Mouse (Mus musculus) heart, embryonic 16.5 days (tissue): ENCODE measurements around the gene Fam170b. TPM values are rescaled to one million over a fixed set of nuclear protein-coding genes. Genes with fewer than 3 reads are reported as not detected.

Source experiments
- ATAC-seq: fragments of 200-750 bp; cut with Nextera tagmentation; replicated peaks from 2 replicates; pipeline ENCODE4 v1.8.0; 2017; ENCODE audit warnings: moderate number of reproducible peaks; ENCODE audit not compliant: insufficient read depth, low FRiP score; ENCODE audit errors: extremely low read depth
- H3K27ac ChIP-seq: fragments of 300-500 bp; sonication (generic); 2 replicates; pipeline ENCODE4 v1.5.1; 2014; ENCODE audit warnings: mild to moderate bottlenecking, low read length, control low read depth, moderate library complexity
- H3K27me3 ChIP-seq: fragments of 300-500 bp; sonication (generic); 2 replicates; pipeline ENCODE4 v1.6.1; 2014; ENCODE audit warnings: low read length, mixed read lengths; ENCODE audit not compliant: control insufficient read depth, insufficient read depth
- H3K36me3 ChIP-seq: fragments of 300-500 bp; sonication (generic); 2 replicates; pipeline ENCODE4 v1.6.1; 2014; ENCODE audit not compliant: control insufficient read depth, insufficient read depth
- H3K4me1 ChIP-seq: fragments of 300-500 bp; sonication (generic); 2 replicates; pipeline ENCODE4 v1.6.1; 2014; ENCODE audit warnings: low read length, mixed read lengths; ENCODE audit not compliant: control insufficient read depth, insufficient read depth
- H3K4me2 ChIP-seq: fragments of 300-500 bp; sonication (generic); 2 replicates; pipeline ENCODE4 v1.6.1; 2014; ENCODE audit warnings: low read depth, mild to moderate bottlenecking, control low read depth, low read length
- H3K4me3 ChIP-seq: fragments of 300-500 bp; sonication (generic); 2 replicates; pipeline ENCODE4 v1.5.1; 2014; ENCODE audit warnings: mild to moderate bottlenecking, control low read depth, low read length
- H3K9ac ChIP-seq: fragments of 300-500 bp; sonication (generic); 2 replicates; pipeline ENCODE4 v1.6.1; 2014; ENCODE audit warnings: low read length, control low read depth
- H3K9me3 ChIP-seq: fragments of 300-500 bp; sonication (generic); replicated peaks from 2 replicates; pipeline ENCODE4 v1.6.1; 2016; ENCODE audit warnings: low read length; ENCODE audit not compliant: control insufficient read depth
- WGBS: fragments of 180-500 bp; shearing (Covaris S2); extraction: QIAGEN DNeasy Blood & Tissue Kit; methylation state at CpG from one replicate; pipeline ENCODE4 v1.1.7; 2014; 5-methylcytosine and 5-hydroxymethylcytosine counted together
- polyA plus RNA-seq: library from polyadenylated mRNA; unstranded; fragments of >200 nt; fragmentation: Nextera tagmentation; extraction: Ambion mirVana; gene quantifications from 2 replicates; pipeline ENCODE4 v1.2.1, GENCODE M21; 2015

The Fam170b gene
- polyA plus RNA-seq, result not detected in 2 replicates

GRCm38 (mm10) chr14:32833847-32834246 is at the start of gene Fam170b:
Gene Fam170b (plus strand): TSS chr14:32833962.
- WGBS, result 72% methylated on average over 8 of the region's 8 CpGs
- peaks cover 4% of the 10 kb centered on the region; the same call in 1 of the 2 replicates for H3K9me3 ChIP-seq
- H3K9ac ChIP-seq, result no peak within 1 kb of the TSS
- H3K27me3 ChIP-seq, result no peaks in the 10 kb centered on the region; the same call in 1 of the 2 replicates
- H3K36me3 ChIP-seq, result no peaks in the 10 kb centered on the region
- no peak within 1 kb of the TSS for H3K27ac ChIP-seq
- ATAC-seq, result no peak
- no peaks in the 10 kb centered on the region for H3K4me1 ChIP-seq
- no peak within 1 kb of the TSS for H3K4me2 ChIP-seq
- H3K4me3 ChIP-seq, result no peak within 1 kb of the TSS

- ATAC-seq, result no peak
- Histone ChIP-seq H3K27ac (no peak overlapping the region), H3K4me2 (no peak overlapping the region), H3K9me3 (no peaks in the 10 kb centered on the region), H3K9ac (no peak overlapping the region), H3K27me3 (no peaks in the 10 kb centered on the region), H3K4me1 (peaks cover 12% of the 10 kb centered on the region), H3K36me3 (no peaks in the 10 kb centered on the region), H3K4me3 (no peak overlapping the region)
- 39% methylated on average over 12 of the region's 12 CpGs for WGBS
Observed at GRCm38 (mm10) chr14:32784130-32784747, 49.5 kb upstream of the Fam170b start.

- Histone ChIP-seq H3K36me3 (no peaks in the 10 kb centered on the region), H3K9me3 (no peaks in the 10 kb centered on the region), H3K27ac (no peak overlapping the region), H3K4me2 (no peak overlapping the region), H3K4me1 (peaks cover 12% of the 10 kb centered on the region), H3K9ac (no peak overlapping the region), H3K4me3 (no peak overlapping the region), H3K27me3 (no peaks in the 10 kb centered on the region)
- no peak for ATAC-seq
- 76% methylated on average over 4 of the region's 4 CpGs for WGBS
Observed at GRCm38 (mm10) chr14:32784748-32785134, 49.0 kb upstream of the Fam170b start.

GRCm38 (mm10) chr14:32785556-32786130 is 48.1 kb upstream of the Fam170b start, which contains the start of gene Tmem273:
Gene Tmem273 (plus strand): TSS chr14:32785963.
- no peak within 1 kb of the TSS for H3K4me3 ChIP-seq
- H3K36me3 ChIP-seq, result no peaks in the 10 kb centered on the region
- H3K27ac ChIP-seq, result no peak within 1 kb of the TSS
- peaks cover 12% of the 10 kb centered on the region for H3K4me1 ChIP-seq
- H3K27me3 ChIP-seq, result no peaks in the 10 kb centered on the region
- WGBS, result 62% methylated on average over 3 of the region's 3 CpGs
- no peak within 1 kb of the TSS for H3K9ac ChIP-seq
- H3K9me3 ChIP-seq, result no peaks in the 10 kb centered on the region
- no peak within 1 kb of the TSS for H3K4me2 ChIP-seq
- no peak for ATAC-seq

- H3K9me3 ChIP-seq, result no peaks in the 10 kb centered on the region
- WGBS, result 52% methylated on average over 5 of the region's 5 CpGs
- no peaks in the 10 kb centered on the region for H3K27me3 ChIP-seq
- no peak overlapping the region for H3K27ac ChIP-seq
- no peaks in the 10 kb centered on the region for H3K36me3 ChIP-seq
- H3K4me1 ChIP-seq, result peaks cover 12% of the 10 kb centered on the region
- H3K4me2 ChIP-seq, result no peak overlapping the region
- ATAC-seq, result no peak
- no peak overlapping the region for H3K4me3 ChIP-seq
- H3K9ac ChIP-seq, result no peak overlapping the region
Observed at GRCm38 (mm10) chr14:32787691-32788090, 46.1 kb upstream of the Fam170b start.

GRCm38 (mm10) chr14:32796375-32796774 is 37.4 kb upstream of the Fam170b start:
- Histone ChIP-seq H3K4me2 (no peak overlapping the region), H3K4me1 (no peaks in the 10 kb centered on the region), H3K36me3 (no peaks in the 10 kb centered on the region), H3K4me3 (no peak overlapping the region), H3K9me3 (no peaks in the 10 kb centered on the region), H3K27ac (no peak overlapping the region), H3K9ac (no peak overlapping the region), H3K27me3 (no peaks in the 10 kb centered on the region)
- WGBS, result 72% methylated on average over 8 of the region's 8 CpGs
- ATAC-seq, result no peak

GRCm38 (mm10) chr14:32797803-32798202 is 36.0 kb upstream of the Fam170b start:
- ATAC-seq, result no peak
- H3K27ac ChIP-seq, result no peak overlapping the region
- 90% methylated on average over 2 of the region's 2 CpGs for WGBS

GRCm38 (mm10) chr14:32798355-32798754 is 35.4 kb upstream of the Fam170b start:
- no peaks in the 10 kb centered on the region for H3K4me1 ChIP-seq
- WGBS, result 78% methylated on average over 4 of the region's 4 CpGs
- no peak overlapping the region for H3K4me2 ChIP-seq
- H3K4me3 ChIP-seq, result no peak overlapping the region
- no peaks in the 10 kb centered on the region for H3K36me3 ChIP-seq
- no peak overlapping the region for H3K9ac ChIP-seq
- no peaks in the 10 kb centered on the region for H3K27me3 ChIP-seq
- H3K9me3 ChIP-seq, result no peaks in the 10 kb centered on the region
- ATAC-seq, result no peak
- H3K27ac ChIP-seq, result no peak overlapping the region

More at GRCm38 (mm10) chr14:32797803-32798202, 36.0 kb upstream of the Fam170b start:
- Histone ChIP-seq H3K4me1 (no peaks in the 10 kb centered on the region), H3K36me3 (no peaks in the 10 kb centered on the region), H3K27me3 (no peaks in the 10 kb centered on the region), H3K4me2 (no peak overlapping the region), H3K9ac (no peak overlapping the region), H3K4me3 (no peak overlapping the region), H3K9me3 (no peaks in the 10 kb centered on the region)

GRCm38 (mm10) chr14:32800048-32800447 is 33.7 kb upstream of the Fam170b start:
- Histone ChIP-seq H3K4me1 (no peaks in the 10 kb centered on the region), H3K4me3 (no peak overlapping the region), H3K27me3 (no peaks in the 10 kb centered on the region), H3K9ac (no peak overlapping the region), H3K4me2 (no peak overlapping the region), H3K9me3 (no peaks in the 10 kb centered on the region), H3K36me3 (no peaks in the 10 kb centered on the region), H3K27ac (no peak overlapping the region)
- WGBS, result 56% methylated on average over 7 of the region's 7 CpGs
- no peak for ATAC-seq
